Mouse (Mus musculus): ENCODE results near the gene Fyb.

GRCm38 (mm10) chr15:6522653-6523167 lies at the start of gene Fyb:
- no peak for TF ChIP-seq CTCF (IDR thresholded peaks at IDR 0.05; ENCODE audit: borderline replicate concordance, insufficient read depth, low read length)
- TF ChIP-seq POLR2A (IDR thresholded peaks at IDR 0.05; ENCODE audit: low read depth, low read length), result no peak

Data from embryonic fibroblast, embryonic 13.5 days (primary cell).